Mouse (Mus musculus): ENCODE data around the gene Ctdspl. TPM values are rescaled to one million over a fixed set of nuclear protein-coding genes. Genes with fewer than 3 reads are reported as not detected.

Gene Ctdspl
- total and polyA plus RNA-seq, 2 experiments from 2014 or later: 4.6 to 7.8 TPM

DNA sequence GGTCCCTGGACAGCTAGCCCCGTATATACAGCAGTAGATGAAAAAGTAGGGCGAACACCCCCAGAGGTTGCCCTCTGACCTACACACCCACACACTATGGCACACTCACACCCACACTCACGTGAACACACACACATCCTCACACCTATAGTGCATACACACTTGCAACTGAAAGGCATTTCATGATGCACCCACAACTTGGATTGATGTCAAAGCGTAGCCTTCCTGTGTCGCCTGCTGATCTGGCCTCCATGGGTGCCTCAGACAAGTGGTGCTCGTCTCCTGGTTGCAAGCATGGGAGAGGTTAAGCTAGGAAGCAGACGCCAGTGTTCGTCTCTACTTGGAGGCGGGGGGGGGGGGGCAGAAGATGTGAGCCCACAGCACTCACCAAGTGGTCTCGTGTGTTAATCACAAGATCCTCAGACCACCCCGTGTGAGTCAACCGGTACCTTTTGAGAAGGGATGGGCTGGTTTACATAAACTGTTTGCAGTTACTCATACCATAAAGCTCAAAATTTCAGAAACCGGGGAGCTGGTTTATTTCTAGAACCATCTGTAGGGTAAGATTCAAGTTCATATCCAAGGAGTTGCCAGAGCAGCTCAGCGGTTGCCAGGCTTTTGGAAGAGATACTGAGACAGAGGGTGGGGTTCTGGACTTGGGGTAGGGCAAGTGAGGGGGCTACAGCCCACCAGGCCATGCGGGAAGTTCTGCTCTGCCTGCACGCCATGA, 27.4 kb downstream of the Ctdspl start:
- Histone ChIP-seq H3K4me1 (ENCODE audit: insufficient read depth) (no peaks in the 10 kb centered on the region), H3K4me3 (ENCODE audit: low read depth, low read length) (no peak overlapping the region), H3K4me2 (ENCODE audit: low read depth) (no peak overlapping the region), H3K27ac (ENCODE audit: low read depth, low read length) (no peak overlapping the region), H3K27me3 (ENCODE audit: insufficient read depth, low read length) (no peaks in the 10 kb centered on the region), H3K9me3 (ENCODE audit: low read length) (no peaks in the 10 kb centered on the region), H3K9ac (no peak overlapping the region), H3K36me3 (ENCODE audit: insufficient read depth) (no peaks in the 10 kb centered on the region)
- WGBS: 92% methylated on average over 16 of the region's 16 CpGs
- TF ChIP-seq CTCF (IDR thresholded peaks at IDR 0.05; ENCODE audit: low read depth): no peak
- DNase-seq: no peak
- ATAC-seq: no peak

DNA sequence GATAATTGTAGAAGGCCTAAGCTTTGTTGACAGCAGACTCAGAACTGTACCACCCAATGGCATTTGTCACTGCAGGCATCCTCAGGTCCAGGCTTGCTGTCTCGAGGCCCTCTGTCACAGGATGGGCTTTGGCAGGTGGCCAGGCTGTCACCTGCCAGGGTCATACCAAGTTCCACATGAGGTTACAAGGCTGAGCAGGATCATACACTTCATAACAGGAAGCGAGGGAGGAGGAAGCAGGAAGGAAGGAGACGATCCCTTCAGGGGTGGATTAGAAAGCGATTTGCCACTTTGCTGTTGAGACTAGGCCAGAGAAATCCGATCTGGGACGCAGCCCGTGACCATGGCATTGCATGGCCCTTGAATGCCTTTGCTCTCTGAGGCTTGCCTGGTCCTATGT, 32.5 kb downstream of the Ctdspl start:
- WGBS: 79% methylated on average over 7 of the region's 7 CpGs
- Histone ChIP-seq H3K27ac (ENCODE audit: low read depth, low read length) (no peak overlapping the region), H3K36me3 (ENCODE audit: insufficient read depth) (no peaks in the 10 kb centered on the region), H3K9ac (no peak overlapping the region), H3K9me3 (ENCODE audit: low read length) (no peaks in the 10 kb centered on the region), H3K4me3 (ENCODE audit: low read depth, low read length) (no peak overlapping the region), H3K4me2 (ENCODE audit: low read depth) (no peak overlapping the region), H3K4me1 (ENCODE audit: insufficient read depth) (no peaks in the 10 kb centered on the region), H3K27me3 (ENCODE audit: insufficient read depth, low read length) (no peaks in the 10 kb centered on the region)
- ATAC-seq (no peak), DNase-seq (no peak)
- TF ChIP-seq CTCF (IDR thresholded peaks at IDR 0.05; ENCODE audit: low read depth): no peak

DNA sequence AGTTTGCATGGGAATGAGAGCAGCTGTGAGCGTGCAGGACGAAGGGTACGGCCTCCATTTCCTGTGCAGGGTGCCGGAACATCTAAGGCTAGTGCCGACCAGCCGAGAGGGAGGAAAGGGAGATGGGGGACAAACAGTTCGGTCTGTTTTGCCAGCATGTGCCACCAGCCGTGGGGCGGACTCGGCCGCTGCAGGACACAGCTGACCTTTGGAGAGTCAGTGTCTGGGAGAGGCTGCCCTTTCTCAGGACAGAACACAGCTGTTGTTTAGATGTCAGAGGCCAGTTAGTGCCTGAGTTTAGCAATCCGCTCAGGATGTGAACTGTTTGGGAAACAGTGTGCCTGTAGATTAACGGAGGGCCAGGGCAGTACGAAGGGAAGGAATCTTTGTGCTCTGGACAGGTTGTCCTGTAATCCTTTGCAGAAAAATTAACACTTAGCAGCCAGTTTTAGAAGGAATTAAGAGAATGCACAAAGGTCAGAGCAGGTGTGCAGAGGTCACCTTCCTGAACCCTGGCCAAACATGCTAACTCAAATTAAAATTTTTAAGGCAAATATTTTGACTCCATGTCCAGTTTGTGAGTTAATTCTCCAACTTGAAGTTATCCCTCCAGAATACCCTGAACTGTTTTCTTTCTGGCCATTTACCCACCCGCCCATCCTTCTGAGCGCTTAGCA, 34.3 kb downstream of the Ctdspl start:
- H3K4me3 ChIP-seq (ENCODE audit: low read depth, low read length): no peak overlapping the region
- no peak for TF ChIP-seq CTCF (IDR thresholded peaks at IDR 0.05; ENCODE audit: low read depth)

DNA sequence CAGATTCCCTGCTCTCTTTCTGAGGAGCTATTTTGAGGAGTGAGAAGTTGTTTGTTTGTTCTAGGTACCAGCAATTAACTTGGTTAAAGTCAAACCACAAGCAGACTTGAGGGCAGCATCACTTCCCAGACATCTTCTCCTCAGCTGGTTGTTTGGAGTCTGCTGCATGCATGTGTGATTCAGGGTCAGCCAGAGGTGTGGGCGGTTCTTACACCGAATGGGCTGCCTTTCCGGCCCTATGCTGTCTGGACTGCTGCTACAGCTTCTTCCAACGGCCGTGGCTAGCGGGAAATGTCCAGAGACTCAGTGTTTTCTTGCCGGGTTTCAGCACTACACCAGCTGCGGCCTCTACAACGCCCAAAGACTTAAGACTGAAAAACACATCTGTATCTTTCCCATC, 36.9 kb downstream of the Ctdspl start:
- DNase-seq (no peak), ATAC-seq (no peak)
- Histone ChIP-seq H3K27ac (ENCODE audit: low read depth, low read length) (no peak overlapping the region), H3K9me3 (ENCODE audit: low read length) (peaks cover 3% of the 10 kb centered on the region; the same call in 1 of the 2 replicates), H3K4me2 (ENCODE audit: low read depth) (no peak overlapping the region), H3K4me1 (ENCODE audit: insufficient read depth) (no peaks in the 10 kb centered on the region), H3K36me3 (ENCODE audit: insufficient read depth) (no peaks in the 10 kb centered on the region), H3K9ac (no peak overlapping the region), H3K27me3 (ENCODE audit: insufficient read depth, low read length) (no peaks in the 10 kb centered on the region), H3K4me3 (ENCODE audit: low read depth, low read length) (no peak overlapping the region)
- 84% methylated on average over 9 of the region's 9 CpGs for WGBS
- no peak for TF ChIP-seq CTCF (IDR thresholded peaks at IDR 0.05; ENCODE audit: low read depth)

More for the DNA sequence above, 34.3 kb downstream of the Ctdspl start:
- no peaks in the 10 kb centered on the region for H3K4me1 ChIP-seq (ENCODE audit: insufficient read depth)
- WGBS: 77% methylated on average over 16 of the region's 16 CpGs
- H3K36me3 ChIP-seq (ENCODE audit: insufficient read depth): no peaks in the 10 kb centered on the region
- ATAC-seq (no peak), DNase-seq (no peak)
- H3K9me3 ChIP-seq (ENCODE audit: low read length): no peaks in the 10 kb centered on the region
- H3K4me2 ChIP-seq (ENCODE audit: low read depth): no peak overlapping the region
- H3K27ac ChIP-seq (ENCODE audit: low read depth, low read length): no peak overlapping the region
- H3K27me3 ChIP-seq (ENCODE audit: insufficient read depth, low read length): no peaks in the 10 kb centered on the region
- H3K9ac ChIP-seq: no peak overlapping the region

DNA sequence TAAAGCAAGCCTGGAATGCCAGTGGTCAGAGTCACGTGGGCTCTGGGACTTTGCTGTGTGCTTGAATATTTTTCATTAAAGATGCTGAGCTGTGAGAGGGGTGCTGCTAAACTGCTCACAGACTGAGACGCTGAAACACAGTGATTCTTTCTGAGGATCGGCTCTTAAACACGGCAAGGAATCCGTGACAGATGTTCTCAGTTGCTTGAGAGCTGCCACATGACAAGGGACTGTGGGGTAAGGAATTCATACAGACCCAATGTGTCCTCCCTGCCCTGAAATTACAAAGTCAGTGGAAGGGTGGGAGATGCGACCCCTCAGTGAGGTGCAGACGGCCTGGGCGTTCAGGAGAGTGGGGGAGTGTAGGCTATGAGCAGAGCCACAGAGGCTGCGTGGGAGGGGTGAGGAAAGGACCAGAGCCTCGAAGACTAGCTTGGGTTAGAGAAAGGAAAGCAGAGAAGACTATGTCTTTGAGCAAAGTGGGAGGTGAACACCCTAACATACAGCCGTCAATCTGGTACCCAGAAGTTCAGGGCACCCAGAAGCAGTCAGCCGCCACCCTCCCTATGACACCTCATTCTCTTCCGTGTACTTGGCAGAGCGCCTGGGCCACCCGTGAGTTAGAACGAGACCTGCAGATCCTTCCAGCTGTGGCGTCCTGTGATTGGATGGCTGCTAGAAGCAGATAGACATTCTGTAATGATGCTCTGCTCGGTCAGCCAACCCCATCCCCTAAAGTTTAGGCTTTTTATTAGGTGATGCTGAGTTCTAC, 38.2 kb downstream of the Ctdspl start:
- DNase-seq (no peak), ATAC-seq (no peak)
- WGBS: 57% methylated on average over 18 of the region's 18 CpGs
- no peak for TF ChIP-seq CTCF (IDR thresholded peaks at IDR 0.05; ENCODE audit: low read depth)
- H3K4me3 ChIP-seq (ENCODE audit: low read depth, low read length): no peak overlapping the region
- no peaks in the 10 kb centered on the region for H3K4me1 ChIP-seq (ENCODE audit: insufficient read depth)
- H3K4me2 ChIP-seq (ENCODE audit: low read depth): no peak overlapping the region
- H3K27ac ChIP-seq (ENCODE audit: low read depth, low read length): no peak overlapping the region
- peaks cover 3% of the 10 kb centered on the region; the same call in 1 of the 2 replicates for H3K9me3 ChIP-seq (ENCODE audit: low read length)
- no peaks in the 10 kb centered on the region for H3K36me3 ChIP-seq (ENCODE audit: insufficient read depth)
- H3K27me3 ChIP-seq (ENCODE audit: insufficient read depth, low read length): no peaks in the 10 kb centered on the region
- no peak overlapping the region for H3K9ac ChIP-seq

DNA sequence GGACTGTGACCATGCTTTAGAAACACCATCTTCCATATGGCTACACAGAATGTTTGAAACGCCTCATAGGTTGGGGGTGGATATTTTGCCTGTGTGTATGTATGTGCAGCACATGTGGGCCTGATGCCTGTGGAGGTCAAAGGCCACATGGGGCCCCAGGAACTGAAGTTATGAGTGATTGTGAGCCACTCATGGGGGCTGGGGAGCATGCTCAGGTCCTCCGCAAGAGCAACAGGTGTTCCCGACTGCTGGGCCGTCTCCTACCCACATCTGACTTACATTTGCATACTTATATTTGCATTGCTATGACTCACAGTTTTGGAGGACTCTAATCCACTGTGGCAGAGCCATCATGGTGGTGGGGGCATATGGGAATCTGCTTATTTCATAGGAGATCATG, 43.6 kb downstream of the Ctdspl start:
- no peaks in the 10 kb centered on the region for H3K36me3 ChIP-seq (ENCODE audit: insufficient read depth)
- no peaks in the 10 kb centered on the region for H3K27me3 ChIP-seq (ENCODE audit: insufficient read depth, low read length)
- WGBS: 97% methylated on average over 4 of the region's 4 CpGs
- H3K4me1 ChIP-seq (ENCODE audit: insufficient read depth): no peaks in the 10 kb centered on the region
- H3K9me3 ChIP-seq (ENCODE audit: low read length): peaks cover 3% of the 10 kb centered on the region; the same call in 1 of the 2 replicates
- no peak overlapping the region for H3K9ac ChIP-seq
- H3K4me3 ChIP-seq (ENCODE audit: low read depth, low read length): no peak overlapping the region
- H3K4me2 ChIP-seq (ENCODE audit: low read depth): no peak overlapping the region
- no peak for ATAC-seq
- DNase-seq: no peak
- no peak for TF ChIP-seq CTCF (IDR thresholded peaks at IDR 0.05; ENCODE audit: low read depth)
- H3K27ac ChIP-seq (ENCODE audit: low read depth, low read length): no peak overlapping the region

Data from forebrain, postnatal 0 days (tissue).